Mouse (Mus musculus) left cerebral cortex, postnatal 14 days (tissue): ENCODE results near the gene Kdm5a. TPM values are rescaled to one million over a fixed set of nuclear protein-coding genes. Genes with fewer than 3 reads are reported as not detected.
A peak's percentile ranks its signal among the peaks of the same experiment; 100 is the strongest.

Source experiments
- DNase-seq, 2 experiments: peaks; one replicate each; pipeline ENCODE4 v3.0.0; 2021 to 2022; ENCODE audit warnings: low spot score in 2 of 2, mixed read lengths in 1 of 2
- intact Hi-C: fragments of 180-260 bp; cut with DNase I; formaldehyde crosslinking; loops from one replicate; pipeline ENCODE4 v1.15.1; 2025
- long read RNA-seq, 2 experiments: library from polyadenylated mRNA; stranded (forward); transcript quantifications; one replicate each; pipeline ENCODE4 v2.0.0; 2021
- total RNA-seq, 2 experiments: library from RNA; stranded (reverse); gene quantifications; 2 replicates each; pipeline ENCODE4 v1.2.3; 2021

Kdm5a gene
- 10 to 100 TPM; 37.0 to 37.8 TPM for total RNA-seq
- long read RNA-seq, experiment 1, full-length matches to known transcripts, result 2 of 6 reads
- long read RNA-seq, experiment 1, partial matches to known transcripts, result 1 of 6 reads
- long read RNA-seq, experiment 1, other reads (novel, unspliced or antisense), result 3 of 6 reads
- long read RNA-seq, experiment 2, full-length matches to known transcripts, result 1 of 5 reads
- long read RNA-seq, experiment 2, partial matches to known transcripts, result 0 of 5 reads
- long read RNA-seq, experiment 2, other reads (novel, unspliced or antisense), result 4 of 5 reads

DNA sequence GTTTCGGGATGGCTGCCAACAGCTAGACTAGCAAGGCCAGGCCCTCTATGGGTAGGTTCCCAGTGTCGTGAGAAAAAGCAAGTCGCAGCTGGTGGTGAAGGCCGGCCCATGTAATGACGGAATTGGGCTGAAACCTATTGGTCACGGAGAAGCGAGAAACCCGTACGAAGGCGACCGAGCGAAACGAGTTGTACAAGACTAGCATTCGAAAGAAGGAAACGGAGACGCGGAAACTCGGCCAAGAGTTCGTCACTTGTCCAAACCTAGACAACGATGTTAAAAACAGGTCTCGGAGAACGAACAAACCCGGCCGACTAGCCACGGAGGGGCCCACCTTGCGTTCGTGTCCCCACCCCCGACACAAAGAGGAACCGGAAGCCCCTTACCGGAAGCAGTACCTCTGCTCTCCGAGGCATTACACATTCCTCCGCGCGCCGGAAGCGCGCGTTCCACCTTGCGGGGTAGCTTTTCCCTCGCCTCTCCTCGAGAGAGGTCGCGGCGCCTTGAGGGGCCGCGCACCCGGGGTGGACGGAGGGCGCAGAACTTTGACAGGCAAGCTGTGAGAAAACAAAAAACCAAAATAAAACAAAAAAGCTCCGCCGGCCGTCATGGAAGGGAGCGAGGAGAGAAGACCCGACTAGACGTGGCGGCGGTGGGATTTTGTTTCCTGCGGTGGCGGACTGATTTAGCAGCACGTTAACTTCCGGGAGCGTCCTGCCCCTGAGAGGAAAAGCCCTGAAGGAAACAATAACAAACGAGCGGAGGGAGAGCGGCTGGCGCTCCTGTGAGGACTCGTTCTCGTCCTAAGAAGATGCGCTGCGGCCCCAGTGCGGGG, at the start of gene Kdm5a, which contains the start of gene Ccdc77:
Gene Kdm5a (plus strand): TSS at position 437 of the 835 bp plus-strand sequence.
Gene Ccdc77 (minus strand): TSS at position 687 of the 835 bp plus-strand sequence.
- DNase-seq, result peak; percentile 93 to 96
- intact Hi-C loops, result no loop called here

DNA sequence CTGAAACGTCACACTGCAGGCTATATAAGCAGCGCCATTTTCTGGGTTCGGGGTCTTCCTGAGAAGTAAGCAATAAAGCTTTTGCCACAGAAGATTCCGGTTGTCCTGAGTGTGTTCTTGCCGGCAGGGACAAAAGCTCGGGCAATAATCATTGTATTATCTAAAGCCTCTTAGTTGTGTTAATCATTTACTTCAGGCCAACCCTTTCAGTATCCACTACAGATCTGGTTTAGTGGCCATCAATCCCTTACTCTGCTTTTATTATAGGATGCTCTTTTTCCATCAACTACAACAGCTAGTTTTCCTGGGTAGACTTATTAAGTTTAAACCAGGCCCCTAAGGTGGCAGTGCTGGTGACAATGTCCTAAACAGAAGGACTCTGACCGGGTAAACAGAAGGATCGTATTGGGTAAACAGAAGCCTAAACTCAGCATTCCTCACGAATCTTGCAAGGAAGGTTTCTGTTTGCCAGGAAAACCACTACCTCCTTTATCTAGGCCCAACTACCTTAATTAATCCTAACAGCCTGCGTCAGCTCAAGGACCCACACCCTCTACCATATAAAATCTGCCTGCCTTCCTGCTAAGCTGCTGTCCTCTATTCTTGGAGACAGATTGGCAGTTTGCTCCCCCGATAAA, 45.5 kb upstream of the Kdm5a start:
- intact Hi-C loops, result no loop called here
- no peak for DNase-seq

DNA sequence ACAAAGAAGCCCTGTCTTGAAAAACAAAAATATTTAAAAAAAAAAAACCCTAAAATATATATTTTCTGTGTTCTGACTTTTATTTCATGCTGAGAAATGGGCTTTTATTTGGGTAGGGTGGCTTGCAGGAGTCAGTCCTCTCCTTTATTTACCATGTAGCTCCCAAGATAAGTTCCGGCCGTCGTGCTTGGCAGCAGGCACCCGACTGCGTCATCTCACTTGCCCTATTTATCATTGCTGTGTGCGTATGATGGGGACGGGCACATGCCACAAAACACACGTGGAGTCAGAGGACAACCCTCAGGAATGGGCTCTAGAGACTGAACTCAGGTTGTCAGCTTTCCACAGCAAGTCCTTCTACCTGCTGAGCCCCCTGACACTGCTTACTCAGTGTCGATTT, 44.8 kb upstream of the Kdm5a start:
- DNase-seq, result no peak
- intact Hi-C loops, result no loop called here

DNA sequence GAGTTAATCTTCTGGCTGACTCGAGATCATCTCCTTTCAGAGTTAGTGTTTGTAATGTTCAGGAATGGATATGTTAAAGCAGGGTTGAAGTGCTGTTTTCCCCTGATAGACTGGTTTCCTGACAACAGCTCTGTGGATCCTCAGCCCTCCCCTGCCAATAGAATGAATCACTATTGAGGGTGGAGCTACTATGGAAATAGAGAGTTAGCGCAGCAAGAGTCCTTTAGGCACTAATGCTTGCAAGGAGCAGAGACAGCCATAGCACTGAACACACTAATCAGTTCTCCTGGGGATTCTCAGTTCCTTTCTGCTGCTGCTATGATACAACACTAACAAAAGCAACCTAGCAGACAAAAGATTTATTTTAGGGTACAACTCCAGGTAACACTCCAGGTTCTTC, 43.6 kb upstream of the Kdm5a start:
- no peak for DNase-seq
- intact Hi-C loops, result no loop called here

DNA sequence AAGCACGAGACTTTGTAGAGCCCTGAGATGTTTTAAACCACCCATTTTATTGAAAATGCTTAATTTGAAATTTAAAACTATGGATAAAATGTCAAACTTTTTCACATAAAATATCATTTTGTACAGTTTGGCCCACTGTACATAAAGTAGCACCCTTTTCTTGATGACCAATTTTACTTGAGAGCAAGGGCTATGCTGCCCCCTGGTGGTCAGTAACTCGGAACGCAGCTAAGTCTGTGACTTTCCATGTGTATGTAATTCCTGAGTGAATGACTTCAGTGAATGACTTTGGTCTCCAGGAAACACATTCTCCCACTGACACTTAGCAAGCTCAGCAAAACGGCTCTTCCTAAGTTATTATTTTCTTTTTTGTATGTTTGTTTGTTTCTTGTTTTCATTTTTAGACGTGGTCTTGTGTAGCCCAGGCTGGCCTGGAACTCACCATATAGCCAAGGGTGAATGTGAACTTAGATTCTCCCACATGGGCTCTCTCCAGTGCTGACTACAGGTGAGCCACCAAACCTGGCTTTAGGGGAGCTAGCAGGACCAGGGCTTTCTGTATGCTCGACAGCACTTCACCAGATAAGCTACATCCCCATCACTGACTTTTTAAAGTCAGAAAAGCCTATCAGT, 39.5 kb upstream of the Kdm5a start:
- intact Hi-C loops, result no loop called here
- DNase-seq, result peak; percentile 69 to 84

DNA sequence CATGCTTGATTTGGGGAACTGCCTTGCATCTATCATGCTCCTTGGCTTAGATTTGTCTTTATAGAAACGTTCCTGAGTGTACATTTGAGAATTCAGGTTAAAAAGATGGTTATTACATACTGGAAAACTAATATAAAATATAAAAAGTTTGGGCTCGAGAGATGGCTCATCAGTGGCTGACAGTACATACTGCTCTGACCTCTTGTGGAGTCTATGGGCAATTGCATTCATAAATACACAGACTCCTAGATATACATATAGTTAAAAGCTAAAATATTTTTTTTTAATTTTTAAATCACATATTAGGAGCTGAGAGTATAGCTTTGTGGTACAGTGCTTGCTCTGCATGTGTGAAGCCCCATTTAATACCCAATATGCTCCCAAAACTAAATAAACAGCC, 31.6 kb upstream of the Kdm5a start:
- no peak for DNase-seq
- intact Hi-C loops, result no loop called here

DNA sequence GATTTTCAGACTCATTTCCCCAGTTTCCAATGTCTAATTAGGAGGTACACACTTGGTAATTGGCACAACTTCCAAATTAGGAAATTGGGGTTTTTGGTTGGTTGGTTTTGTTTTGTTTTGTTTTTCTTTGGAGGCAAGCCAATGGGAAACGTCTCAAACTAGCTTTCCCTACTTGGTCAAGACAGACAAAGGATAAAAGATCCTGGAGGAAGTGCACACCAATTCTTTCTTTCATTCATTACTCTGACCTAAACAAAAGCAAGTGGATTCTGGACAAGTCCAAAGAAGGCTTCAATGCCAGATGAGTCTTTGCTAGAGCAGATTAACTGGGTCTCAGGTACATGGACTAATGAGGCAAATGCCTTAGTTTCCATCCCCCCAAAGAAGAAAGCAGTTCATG, 19.9 kb upstream of the Kdm5a start:
- no peak for DNase-seq
- intact Hi-C loops, result no loop called here

DNA sequence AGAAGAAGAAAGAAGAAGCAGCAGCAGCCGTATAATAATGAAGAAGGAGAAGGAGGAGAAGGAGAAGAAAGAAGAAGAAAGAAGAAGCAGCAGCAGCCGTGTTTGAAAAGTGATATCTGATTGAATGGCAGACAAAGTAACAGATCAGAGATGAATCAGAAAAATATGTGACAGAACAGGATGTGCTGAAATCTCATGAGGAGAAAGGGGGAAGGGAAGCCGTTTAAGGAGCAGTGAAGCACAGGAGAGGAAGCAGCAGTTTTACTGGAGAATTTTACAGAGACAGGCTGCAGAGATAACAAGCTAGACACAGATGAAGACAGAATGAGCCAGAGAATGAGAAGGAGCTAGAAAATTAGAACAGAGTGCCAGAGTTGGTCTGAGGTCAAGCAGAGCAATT, 14.9 kb upstream of the Kdm5a start:
- no peak for DNase-seq
- intact Hi-C loops, result no loop called here

DNA sequence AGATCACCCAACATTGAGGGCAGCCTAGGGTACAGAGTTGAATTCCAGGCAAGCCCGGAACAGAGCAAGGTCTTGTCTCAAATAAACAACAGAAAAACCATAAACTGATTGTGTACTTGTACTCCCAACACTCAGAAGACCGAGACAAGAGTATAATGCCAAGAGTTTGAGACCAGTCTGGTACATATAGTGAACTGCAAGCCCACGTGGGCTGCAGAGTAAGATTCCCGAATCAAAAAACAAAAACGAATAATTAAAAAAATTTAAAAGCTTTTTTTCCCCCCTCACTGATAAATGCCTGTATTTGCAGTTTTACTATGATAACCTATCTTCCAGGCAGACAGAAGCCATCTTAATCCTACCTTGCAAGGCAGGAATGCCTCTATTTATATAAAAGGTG, 7.4 kb upstream of the Kdm5a start:
- intact Hi-C loops, result no loop called here

DNA sequence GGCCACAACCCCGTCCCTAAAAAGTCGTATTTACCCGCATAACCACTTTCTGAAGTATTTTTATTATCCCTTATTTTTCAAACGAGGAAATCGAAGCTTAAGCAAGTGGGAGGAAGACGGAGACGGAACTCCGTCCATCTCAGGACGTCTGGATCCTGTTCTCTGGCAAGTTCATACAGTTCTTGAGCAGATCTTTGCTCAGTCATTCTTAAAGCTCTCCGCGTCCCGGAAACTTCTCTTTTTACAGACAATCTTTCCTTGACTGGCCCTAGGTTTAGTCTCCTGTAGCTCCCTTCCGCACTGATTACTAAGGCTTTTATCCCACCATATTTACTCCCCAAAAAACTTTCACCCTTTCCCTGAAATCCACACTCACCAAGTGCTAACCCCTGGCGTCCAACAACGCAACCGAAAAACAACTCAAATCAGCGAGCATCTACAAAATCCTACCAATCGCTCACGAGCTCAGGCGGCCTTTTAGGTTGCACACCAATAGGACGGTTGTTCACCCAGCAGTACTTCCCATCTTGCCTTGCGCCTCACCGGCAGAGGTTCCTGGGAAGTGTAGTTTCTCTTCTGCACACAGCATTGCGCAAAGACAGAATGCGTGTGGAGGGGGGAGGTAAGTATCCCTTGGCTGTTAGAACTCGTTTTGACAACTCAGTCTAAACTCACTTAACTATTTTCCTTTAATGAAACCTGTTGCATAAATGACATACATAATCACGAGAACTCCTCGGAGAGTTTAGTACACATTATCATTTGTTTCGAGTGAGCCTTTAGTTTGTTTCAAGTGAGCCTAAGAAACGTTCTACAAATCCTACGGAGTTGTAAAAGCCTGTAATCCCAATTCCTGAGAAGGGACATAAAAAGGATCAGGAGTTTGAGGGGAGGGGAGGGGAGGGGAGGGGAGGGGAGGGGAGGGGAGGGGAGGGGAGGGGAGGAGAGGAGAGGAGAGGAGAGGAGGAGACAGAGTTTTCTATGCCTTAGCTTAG, 6.7 kb upstream of the Kdm5a start:
- intact Hi-C loops, result no loop called here

More for the DNA sequence above, 7.4 kb upstream of the Kdm5a start:
- no peak for DNase-seq

DNA sequence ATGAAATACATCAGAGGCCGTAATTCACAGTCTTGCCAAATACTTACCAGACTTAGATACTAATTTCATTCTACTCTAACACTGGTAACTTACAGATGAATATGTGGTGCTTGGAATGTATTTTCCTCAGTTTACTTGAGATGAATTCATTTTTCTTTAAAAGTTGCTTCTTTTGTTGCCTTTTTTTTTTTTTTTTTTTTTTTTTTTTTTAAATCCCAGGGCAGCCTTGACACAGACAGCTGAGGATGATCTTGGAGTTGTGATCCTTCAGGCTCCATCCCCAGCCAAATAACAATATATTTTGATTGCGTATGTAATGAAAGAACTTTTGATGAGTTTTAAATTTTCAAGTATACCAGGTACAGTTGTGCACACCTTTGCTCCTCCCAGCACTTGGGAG, 1.8 kb upstream of the Kdm5a start:
- DNase-seq, result no peak
- intact Hi-C loops, result no loop called here

More for the DNA sequence above, 6.7 kb upstream of the Kdm5a start:
- peak; percentile 87 for DNase-seq

DNA sequence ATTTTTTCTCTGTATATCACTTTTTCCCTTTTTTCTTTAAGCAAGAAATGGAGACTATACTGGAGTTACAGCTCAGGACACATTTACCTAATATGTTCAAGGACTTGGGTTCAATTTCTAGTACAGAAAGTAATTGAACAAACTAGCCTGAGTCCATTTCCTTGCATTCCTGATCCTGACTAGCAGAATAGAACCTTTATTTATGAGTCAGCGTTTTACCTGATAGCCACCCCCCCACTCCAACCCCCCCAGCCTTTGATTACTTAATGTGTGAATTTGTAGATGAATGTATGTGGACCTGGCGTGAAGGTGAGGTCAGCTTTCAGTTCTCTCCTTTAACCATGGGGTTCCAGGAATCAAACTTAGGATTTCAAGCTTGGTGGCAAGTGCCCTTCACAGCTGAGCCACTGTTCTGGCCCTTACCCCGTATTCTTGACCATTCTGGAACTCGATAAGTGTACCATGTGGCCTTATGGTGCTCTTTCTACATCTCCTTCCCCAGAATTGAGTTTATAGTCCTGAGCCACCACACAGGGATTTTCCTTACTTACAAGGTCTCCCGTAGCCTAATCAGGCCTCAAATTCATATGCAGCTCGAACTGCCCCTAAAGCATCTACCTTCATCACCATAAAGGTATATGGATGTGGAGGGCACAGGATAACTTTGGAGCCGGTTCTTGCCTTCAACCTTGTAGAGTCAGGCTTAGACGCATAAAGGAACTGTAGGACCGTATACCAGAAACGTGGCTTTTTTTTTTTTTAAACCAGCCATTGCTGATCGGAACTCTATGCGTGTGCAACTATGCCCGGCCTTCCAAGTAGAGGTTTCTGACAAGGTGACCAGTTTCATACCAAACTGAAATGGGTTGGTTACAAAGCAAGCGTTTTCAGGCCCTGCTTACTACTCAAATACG, 893 bp upstream of the Kdm5a start:
- intact Hi-C loops, result no loop called here
- no peak for DNase-seq

DNA sequence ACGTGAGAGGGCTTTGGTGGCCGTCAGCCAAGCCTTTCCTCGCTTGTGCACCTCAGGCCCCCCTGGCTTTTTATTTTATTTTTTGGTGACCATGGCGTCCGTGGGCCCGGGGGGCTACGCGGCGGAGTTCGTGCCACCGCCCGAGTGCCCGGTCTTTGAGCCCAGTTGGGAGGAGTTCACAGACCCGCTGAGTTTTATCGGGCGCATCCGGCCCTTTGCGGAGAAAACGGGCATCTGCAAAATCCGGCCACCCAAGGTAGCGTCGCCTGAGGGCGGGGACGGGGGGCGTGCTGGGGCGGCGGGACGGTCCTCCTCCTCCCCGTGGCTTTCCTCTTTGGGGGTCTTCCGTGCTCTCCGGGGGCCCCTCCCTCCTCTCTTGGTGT, 590 bp downstream of the Kdm5a start:
- no peak for DNase-seq
- intact Hi-C loops, result no loop called here

DNA sequence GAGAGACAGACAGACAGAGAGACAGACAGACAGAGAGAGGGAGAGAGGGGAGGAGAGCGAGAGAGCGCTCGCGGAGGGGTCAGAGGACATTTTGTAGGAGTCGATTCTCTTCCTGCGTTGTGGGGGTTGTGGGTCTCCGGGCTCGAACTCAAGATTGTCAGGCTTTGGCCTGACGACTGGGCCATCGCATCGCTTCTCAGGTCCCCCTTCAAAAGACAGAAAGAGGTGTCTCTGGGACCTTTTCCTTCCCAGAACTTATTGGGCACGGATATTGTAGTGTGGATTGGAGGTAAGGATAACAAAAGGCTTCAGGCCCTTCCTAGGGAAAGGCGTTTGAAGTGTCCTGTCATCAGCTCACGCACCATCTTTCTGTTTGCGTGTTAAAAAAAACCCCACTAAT, 1.1 kb downstream of the Kdm5a start:
- no peak for DNase-seq
- intact Hi-C loops, result no loop called here

DNA sequence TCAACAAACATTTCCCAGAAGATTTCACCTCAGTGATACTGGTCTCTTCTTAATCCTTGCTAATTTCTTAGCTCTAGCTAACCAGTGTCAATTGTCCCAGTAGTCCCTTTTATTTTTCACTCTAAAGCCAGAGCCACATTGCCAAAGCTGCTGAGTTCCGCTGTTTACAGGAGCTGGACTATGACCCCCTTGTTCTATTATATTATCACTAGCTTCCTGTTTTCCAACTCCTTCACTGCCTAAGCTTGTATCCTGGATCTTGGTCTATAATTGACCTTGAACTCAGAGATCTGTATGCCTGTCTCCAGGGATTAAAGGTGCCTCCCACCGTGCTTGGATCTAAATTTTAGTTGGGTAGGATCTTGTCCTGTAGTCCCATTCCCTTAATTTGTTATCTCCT, 12.8 kb downstream of the Kdm5a start:
- intact Hi-C loops, result loop anchor here (5.0 kb wide), 1 partner anchor 36 kb away; no protein-coding TSS in a partner anchor
- DNase-seq, result no peak

DNA sequence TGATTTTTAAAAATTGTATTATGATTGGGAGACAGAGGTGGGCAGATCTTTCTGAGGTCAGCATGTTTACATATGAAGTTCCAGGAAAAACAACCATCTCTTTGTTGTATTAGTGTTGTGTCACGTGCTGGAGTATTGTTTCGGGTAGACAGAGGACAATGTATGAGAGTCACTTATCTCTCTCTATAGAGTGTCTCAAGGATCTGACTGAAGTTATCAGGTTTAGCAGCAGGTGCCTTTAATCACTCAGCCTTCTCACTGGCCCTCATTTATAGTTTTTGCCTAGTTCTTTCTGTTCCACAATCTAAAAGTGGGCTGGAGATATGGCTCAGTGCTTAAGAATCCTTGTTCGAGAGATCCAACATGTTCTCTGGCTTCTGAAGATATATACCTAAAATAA, 26.1 kb downstream of the Kdm5a start:
- intact Hi-C loops, result no loop called here
- no peak for DNase-seq

DNA sequence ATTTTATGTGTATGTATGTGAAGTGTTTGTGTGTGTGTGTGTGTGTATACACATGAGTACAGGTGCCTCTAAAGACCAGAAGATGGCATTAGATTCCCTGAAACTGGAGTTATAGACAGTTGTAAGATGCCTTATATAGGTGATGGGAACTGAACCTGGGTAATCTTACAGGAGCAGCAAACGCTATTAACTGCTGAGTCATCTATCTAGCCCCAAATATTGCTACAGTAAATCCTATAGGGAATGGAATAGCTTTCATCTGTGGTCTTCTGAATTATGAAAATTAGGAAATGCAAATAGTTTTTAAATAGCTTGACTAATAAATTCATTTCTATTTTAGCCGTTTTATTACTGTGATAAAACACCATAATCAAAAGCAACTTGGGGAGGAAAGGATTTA, 28.9 kb downstream of the Kdm5a start:
- intact Hi-C loops, result no loop called here
- no peak for DNase-seq
